Mouse (Mus musculus) stomach, embryonic 14.5 days (tissue): ENCODE measurements around the gene Sh3bp5l. TPM values are rescaled to one million over a fixed set of nuclear protein-coding genes. Genes with fewer than 3 reads are reported as not detected.
"Not testable (repeated sequence)": the region's sequence is repeated elsewhere in the genome, so short reads cannot be mapped to it uniquely, and the experiment has no call there.

Source experiments
- ATAC-seq: fragments of 200-750 bp; cut with Nextera tagmentation; 2 replicates; pipeline ENCODE4 v1.8.0; 2017; ENCODE audit warnings: low read depth, moderate TSS enrichment; ENCODE audit not compliant: insufficient number of reproducible peaks, insufficient read depth, low FRiP score
- H3K27ac ChIP-seq: fragments of 300-500 bp; sonication (generic); 2 replicates; pipeline ENCODE4 v1.5.1; 2014; ENCODE audit warnings: mild to moderate bottlenecking, low read length, moderate library complexity, mixed read lengths
- H3K27me3 ChIP-seq: fragments of 300-500 bp; sonication (generic); 2 replicates; pipeline ENCODE4 v1.6.1; 2014; ENCODE audit warnings: low read length, control low read depth, mixed read lengths; ENCODE audit not compliant: control insufficient read depth, insufficient read depth
- H3K36me3 ChIP-seq: fragments of 300-500 bp; sonication (generic); 2 replicates; pipeline ENCODE4 v1.6.1; 2014; ENCODE audit warnings: mild to moderate bottlenecking, control low read depth, low read length, moderate library complexity, mixed read lengths; ENCODE audit not compliant: control insufficient read depth, insufficient read depth
- H3K4me1 ChIP-seq: fragments of 300-500 bp; sonication (generic); 2 replicates; pipeline ENCODE4 v1.6.1; 2014; ENCODE audit warnings: low read length, control low read depth, mixed read lengths; ENCODE audit not compliant: control insufficient read depth, insufficient read depth
- H3K4me2 ChIP-seq: fragments of 300-500 bp; sonication (generic); replicated peaks from 2 replicates; pipeline ENCODE4 v1.6.1; 2014; ENCODE audit warnings: low read depth, low read length, control low read depth
- H3K4me3 ChIP-seq: fragments of 300-500 bp; sonication (generic); 2 replicates; pipeline ENCODE4 v1.5.1; 2014; ENCODE audit warnings: low read depth, low read length, control low read depth
- H3K9ac ChIP-seq: fragments of 300-500 bp; sonication (generic); replicated peaks from 2 replicates; pipeline ENCODE4 v1.6.1; 2014; ENCODE audit warnings: low read depth, mild to moderate bottlenecking, control low read depth, low read length, moderate library complexity, mixed read lengths
- H3K9me3 ChIP-seq: fragments of 300-500 bp; sonication (generic); 2 replicates; pipeline ENCODE4 v1.6.1; 2016; ENCODE audit warnings: low read depth, low read length, control low read depth; ENCODE audit not compliant: control insufficient read depth
- WGBS: fragments of 180-500 bp; shearing (Covaris S2); extraction: QIAGEN DNeasy Blood & Tissue Kit; methylation state at CpG from one replicate; pipeline ENCODE4 v1.1.7; 2014; 5-methylcytosine and 5-hydroxymethylcytosine counted together
- polyA plus RNA-seq: library from polyadenylated mRNA; unstranded; fragments of >200 nt; fragmentation: Nextera tagmentation; extraction: Ambion mirVana; gene quantifications from 2 replicates; pipeline ENCODE4 v1.2.1, GENCODE M21; 2014

The Sh3bp5l gene
- polyA plus RNA-seq, 1 experiment from 2014 or later, result 22.4 TPM

DNA sequence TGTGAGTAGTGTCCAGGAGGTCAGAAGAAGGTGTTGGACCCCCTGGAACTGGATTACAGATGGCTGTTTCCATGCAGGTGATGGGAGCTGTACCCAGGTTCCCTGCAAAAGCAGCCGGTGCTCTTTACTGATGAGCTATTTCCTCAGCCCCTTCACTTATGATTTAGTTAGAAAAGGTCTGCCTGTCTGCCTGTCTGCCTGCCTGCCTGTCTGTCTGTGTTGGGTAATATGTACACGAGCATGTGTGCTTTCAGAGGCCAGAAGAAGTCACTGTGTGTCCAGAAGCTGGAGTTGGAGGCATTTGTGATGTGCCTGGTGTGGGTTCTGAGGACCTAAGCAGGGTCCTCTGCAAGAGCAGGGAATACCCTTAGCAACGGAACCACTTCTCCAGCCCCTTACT, 23.2 kb downstream of the Sh3bp5l start:
- H3K27me3 ChIP-seq, result no peaks in the 10 kb centered on the region
- WGBS, result 60% methylated on average over 3 of the region's 3 CpGs
- no peak overlapping the region for H3K27ac ChIP-seq
- H3K4me1 ChIP-seq, result no peaks in the 10 kb centered on the region
- no peaks in the 10 kb centered on the region for H3K36me3 ChIP-seq
- no peak overlapping the region for H3K4me2 ChIP-seq
- ATAC-seq, result no peak
- no peaks in the 10 kb centered on the region for H3K9me3 ChIP-seq
- no peak overlapping the region for H3K4me3 ChIP-seq
- no peak overlapping the region for H3K9ac ChIP-seq

DNA sequence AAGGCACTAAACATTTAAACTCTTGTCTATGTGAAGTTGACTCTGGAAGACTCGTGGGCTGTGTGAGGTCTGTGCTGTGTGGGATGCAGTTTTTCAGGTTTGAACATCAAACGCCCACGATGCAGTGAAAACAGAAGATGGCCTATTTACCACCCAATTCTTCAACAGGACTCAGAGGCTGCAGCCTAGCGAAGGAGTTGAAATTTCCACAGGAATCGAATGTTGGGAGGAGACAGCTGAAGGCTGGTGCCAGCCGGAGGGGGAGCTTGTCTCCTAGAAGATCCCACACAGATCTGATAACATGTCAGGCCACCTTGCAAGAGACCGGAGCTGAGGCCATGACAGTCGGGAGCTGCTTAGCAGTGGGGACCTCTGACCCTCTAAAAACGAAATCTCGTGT, 24.0 kb downstream of the Sh3bp5l start:
- Histone ChIP-seq H3K4me1 (no peaks in the 10 kb centered on the region), H3K27me3 (no peaks in the 10 kb centered on the region), H3K27ac (no peak overlapping the region), H3K4me3 (no peak overlapping the region), H3K36me3 (no peaks in the 10 kb centered on the region), H3K9me3 (no peaks in the 10 kb centered on the region), H3K9ac (no peak overlapping the region), H3K4me2 (no peak overlapping the region)
- WGBS, result 48% methylated on average over 10 of the region's 10 CpGs
- no peak for ATAC-seq

DNA sequence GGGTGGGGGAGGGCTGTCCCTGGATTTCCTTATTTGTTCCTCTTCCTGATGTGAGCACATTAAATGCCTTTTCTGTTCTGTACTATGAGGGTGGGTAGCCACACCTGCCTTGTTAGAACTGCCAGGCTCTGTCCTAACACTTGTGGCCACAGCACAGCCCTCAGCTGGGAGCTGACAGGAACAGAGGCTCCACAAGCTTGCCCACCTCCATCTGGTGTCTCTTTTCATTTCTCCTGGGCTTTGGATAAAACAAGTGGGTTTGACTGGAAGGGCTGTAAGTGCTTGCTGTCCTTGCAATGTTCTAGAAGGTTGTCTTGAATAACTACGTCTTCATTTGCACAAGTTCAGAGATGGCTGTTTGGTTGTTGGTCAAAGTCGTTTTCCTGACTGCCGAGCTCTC, 24.4 kb downstream of the Sh3bp5l start:
- Histone ChIP-seq H3K27ac (no peak overlapping the region), H3K36me3 (no peaks in the 10 kb centered on the region)
- WGBS, result 70% methylated on average over 3 of the region's 3 CpGs

DNA sequence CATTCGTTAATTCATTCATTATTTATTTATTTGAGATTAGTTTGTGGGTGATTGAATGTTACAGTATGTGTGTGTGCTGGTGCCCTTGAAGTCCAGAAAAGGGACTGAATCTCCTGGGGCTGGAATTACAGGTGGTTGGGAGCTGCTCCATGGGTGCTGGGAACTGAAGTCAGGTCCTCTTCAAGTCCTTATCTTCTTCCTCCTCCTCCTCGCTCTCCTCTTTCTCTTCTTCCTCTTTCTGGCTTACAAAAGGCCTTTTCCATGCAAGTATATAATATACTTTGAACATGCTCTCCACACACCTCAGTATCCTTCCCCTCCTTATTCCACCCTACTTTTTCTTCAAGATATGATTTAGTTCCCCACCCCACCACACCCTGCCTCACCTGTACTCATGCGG, 26.5 kb downstream of the Sh3bp5l start:
- H3K9ac ChIP-seq, result no peak overlapping the region
- H3K27me3 ChIP-seq, result no peaks in the 10 kb centered on the region
- no peaks in the 10 kb centered on the region for H3K9me3 ChIP-seq
- H3K4me1 ChIP-seq, result no peaks in the 10 kb centered on the region
- no peak for ATAC-seq
- no peak overlapping the region for H3K4me3 ChIP-seq
- no peaks in the 10 kb centered on the region for H3K36me3 ChIP-seq
- 88% methylated on average over 3 of the region's 3 CpGs for WGBS
- H3K4me2 ChIP-seq, result no peak overlapping the region
- H3K27ac ChIP-seq, result no peak overlapping the region

More for the DNA sequence above, 24.4 kb downstream of the Sh3bp5l start:
- H3K9me3 ChIP-seq, result no peaks in the 10 kb centered on the region
- ATAC-seq, result no peak
- H3K9ac ChIP-seq, result no peak overlapping the region
- H3K27me3 ChIP-seq, result no peaks in the 10 kb centered on the region
- H3K4me2 ChIP-seq, result no peak overlapping the region
- no peak overlapping the region for H3K4me3 ChIP-seq
- no peaks in the 10 kb centered on the region for H3K4me1 ChIP-seq

DNA sequence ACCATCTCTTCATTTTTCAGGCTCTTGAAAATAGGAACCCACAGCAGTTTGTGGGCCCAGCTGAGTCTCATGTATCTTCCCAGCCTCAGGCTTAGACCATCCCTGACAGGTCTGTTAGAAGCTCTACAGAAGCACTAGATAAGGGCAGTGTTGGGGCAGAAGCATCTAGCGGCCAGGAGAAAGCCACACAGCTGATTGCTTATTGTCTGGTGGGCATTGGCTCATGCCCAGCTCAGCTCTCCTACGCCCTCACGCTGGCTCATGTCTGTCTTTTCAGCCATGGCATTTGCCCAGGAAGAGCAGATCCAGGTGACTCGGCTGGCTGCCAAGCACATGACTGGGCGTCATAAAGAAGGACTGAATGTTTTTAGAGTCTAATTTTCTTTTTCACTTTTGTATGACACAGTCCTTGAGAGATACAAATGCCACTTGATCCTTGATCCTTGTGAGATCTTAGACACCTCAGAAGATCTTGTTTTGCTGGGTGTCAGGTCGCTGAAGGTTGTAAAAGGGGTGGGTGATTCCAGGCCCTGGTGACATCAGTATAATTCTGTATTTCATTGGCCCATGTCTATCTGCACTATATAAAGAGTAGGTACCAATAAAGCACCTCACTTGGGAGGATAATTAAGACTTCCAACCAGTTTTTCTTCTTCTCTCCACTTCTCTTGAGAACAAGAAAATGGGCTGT, 27.5 kb downstream of the Sh3bp5l start:
- H3K4me1 ChIP-seq, result no peaks in the 10 kb centered on the region
- no peaks in the 10 kb centered on the region for H3K9me3 ChIP-seq
- H3K27me3 ChIP-seq, result no peaks in the 10 kb centered on the region
- no peak overlapping the region for H3K4me3 ChIP-seq
- no peak overlapping the region for H3K9ac ChIP-seq
- 85% methylated on average over 6 of the region's 6 CpGs for WGBS
- ATAC-seq, result no peak
- no peaks in the 10 kb centered on the region for H3K36me3 ChIP-seq
- H3K4me2 ChIP-seq, result no peak overlapping the region
- no peak overlapping the region for H3K27ac ChIP-seq

DNA sequence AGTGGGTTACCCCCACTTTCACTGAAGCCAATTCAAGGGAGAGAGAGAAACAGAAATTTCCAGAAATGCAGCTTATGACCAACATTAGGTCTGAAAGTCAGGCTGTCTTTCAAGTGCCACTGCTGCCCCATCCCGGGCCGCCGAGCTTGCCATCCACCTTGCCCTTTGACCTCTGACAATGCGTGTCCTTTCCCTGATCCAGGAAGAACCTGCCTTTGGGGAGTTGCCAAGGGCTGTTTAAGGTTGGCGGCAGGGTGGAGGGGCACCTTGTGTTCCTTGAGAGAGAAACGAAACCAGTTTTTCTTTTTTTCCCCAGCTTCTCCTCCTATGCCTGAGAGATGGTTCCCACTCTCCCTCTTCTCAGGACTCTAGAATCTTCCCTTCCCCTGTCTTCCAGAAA, 32.0 kb downstream of the Sh3bp5l start:
- H3K4me1 ChIP-seq, H3K27ac ChIP-seq, H3K27me3 ChIP-seq, H3K4me3 ChIP-seq, H3K9ac ChIP-seq, H3K36me3 ChIP-seq, ATAC-seq, H3K9me3 ChIP-seq, H3K4me2 ChIP-seq: not testable (repeated sequence)
- WGBS, result no CpG with 5 or more reads among the region's 6 CpGs

DNA sequence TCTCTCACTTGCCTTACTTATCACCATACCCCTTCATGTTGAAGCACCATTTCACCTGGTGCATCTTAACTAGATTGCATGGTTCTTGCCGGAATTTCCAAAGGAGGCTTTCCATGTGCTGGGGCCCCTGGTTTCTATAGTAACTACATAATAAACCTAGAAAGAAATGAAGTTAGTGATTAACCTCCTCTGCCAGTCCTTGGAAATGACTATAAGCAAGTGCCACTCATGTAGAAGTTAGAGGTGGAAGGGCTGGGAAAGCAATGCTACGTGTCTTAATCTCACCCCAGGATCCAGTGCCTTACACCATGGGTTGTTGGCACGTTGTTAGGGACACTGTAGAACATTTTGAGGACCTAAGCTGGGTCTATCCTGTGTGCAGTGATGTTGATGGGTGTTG, 33.9 kb downstream of the Sh3bp5l start:
- H3K9me3 ChIP-seq, result no peaks in the 10 kb centered on the region
- no peak overlapping the region for H3K4me2 ChIP-seq
- ATAC-seq, result no peak
- H3K27me3 ChIP-seq, result no peaks in the 10 kb centered on the region
- no peak overlapping the region for H3K9ac ChIP-seq
- WGBS, result 50% methylated on average over 3 of the region's 3 CpGs
- H3K27ac ChIP-seq, result no peak overlapping the region
- H3K4me1 ChIP-seq, result no peaks in the 10 kb centered on the region
- H3K4me3 ChIP-seq, result no peak overlapping the region
- H3K36me3 ChIP-seq, result no peaks in the 10 kb centered on the region

DNA sequence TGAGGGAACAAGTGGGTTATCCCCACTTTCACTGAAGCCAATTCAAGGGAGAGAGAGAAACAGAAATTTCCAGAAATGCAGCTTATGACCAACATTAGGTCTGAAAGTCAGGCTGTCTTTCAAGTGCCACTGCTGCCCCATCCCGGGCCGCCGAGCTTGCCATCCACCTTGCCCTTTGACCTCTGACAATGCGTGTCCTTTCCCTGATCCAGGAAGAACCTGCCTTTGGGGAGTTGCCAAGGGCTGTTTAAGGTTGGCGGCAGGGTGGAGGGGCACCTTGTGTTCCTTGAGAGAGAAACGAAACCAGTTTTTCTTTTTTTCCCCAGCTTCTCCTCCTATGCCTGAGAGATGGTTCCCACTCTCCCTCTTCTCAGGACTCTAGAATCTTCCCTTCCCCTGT, 35.7 kb downstream of the Sh3bp5l start:
- no CpG with 5 or more reads among the region's 6 CpGs for WGBS
- not testable (repeated sequence) for ATAC-seq, H3K27me3 ChIP-seq, H3K9me3 ChIP-seq, H3K27ac ChIP-seq, H3K9ac ChIP-seq, H3K4me2 ChIP-seq, H3K4me1 ChIP-seq, H3K4me3 ChIP-seq, H3K36me3 ChIP-seq

DNA sequence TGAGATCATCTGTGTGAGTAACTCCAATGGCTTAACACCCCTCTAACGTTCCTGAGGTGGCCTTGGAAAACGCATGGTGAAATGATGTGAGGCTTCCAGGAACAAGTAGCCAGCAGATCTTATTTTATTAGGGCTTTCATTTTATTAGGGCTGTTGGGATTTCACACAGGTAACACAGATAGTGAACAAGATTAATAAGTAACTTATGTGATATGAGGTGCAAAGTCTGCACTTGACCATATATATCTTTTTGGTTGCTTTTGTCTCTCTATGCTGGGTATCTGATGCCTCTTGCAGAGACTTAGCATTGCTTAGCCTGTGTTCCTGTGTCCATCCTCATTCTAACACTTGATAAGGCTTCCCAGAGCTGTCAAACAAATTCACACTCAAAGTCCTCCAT, 46.7 kb downstream of the Sh3bp5l start:
- H3K4me2 ChIP-seq, result no peak overlapping the region
- H3K36me3 ChIP-seq, result no peaks in the 10 kb centered on the region
- H3K4me1 ChIP-seq, result no peaks in the 10 kb centered on the region
- no peaks in the 10 kb centered on the region for H3K9me3 ChIP-seq
- H3K4me3 ChIP-seq, result no peak overlapping the region
- H3K27me3 ChIP-seq, result no peaks in the 10 kb centered on the region
- H3K27ac ChIP-seq, result no peak overlapping the region
- 62% methylated on average over 2 of the region's 2 CpGs for WGBS
- ATAC-seq, result no peak
- no peak overlapping the region for H3K9ac ChIP-seq
